Mouse (Mus musculus) c-Kit-positive CD71-negative TER-119-negative erythroid progenitor cells, embryonic 14.5 days (primary cell): Measurements from ENCODE around the gene Lsm2.
"Not testable (repeated sequence)": the region's sequence is repeated elsewhere in the genome, so short reads cannot be mapped to it uniquely, and the experiment has no call there.

Experiments used
- DNase-seq: peaks from one replicate; pipeline ENCODE4 v3.0.0-alpha.2; 2013; ENCODE audit warnings: low read depth

Gene Lsm2

GRCm38 (mm10) chr17:34984218-34984617 is 2.6 kb downstream of the Lsm2 start:
- DNase-seq: no peak

- DNase-seq: no peak
These were observed 13.1 kb downstream of the Lsm2 start for GRCm38 (mm10) chr17:34994751-34995150.

- DNase-seq: not testable (repeated sequence)
These were observed 13.5 kb downstream of the Lsm2 start for GRCm38 (mm10) chr17:34995192-34995591.

- DNase-seq: not testable (repeated sequence)
These were observed 14.3 kb downstream of the Lsm2 start for GRCm38 (mm10) chr17:34995927-34996326.

GRCm38 (mm10) chr17:34996411-34997141 is 14.9 kb downstream of the Lsm2 start:
- no peak for DNase-seq

GRCm38 (mm10) chr17:34997142-34997483 is 15.5 kb downstream of the Lsm2 start:
- no peak for DNase-seq

- no peak for DNase-seq
These were observed 17.1 kb downstream of the Lsm2 start for GRCm38 (mm10) chr17:34998526-34999430.

GRCm38 (mm10) chr17:34999871-35000716 is 18.4 kb downstream of the Lsm2 start:
- DNase-seq: not testable (repeated sequence)

GRCm38 (mm10) chr17:35000717-35001451 is 19.2 kb downstream of the Lsm2 start, which contains the start of gene Vars:
Gene Vars, plus strand, starts transcription at chr17:35000987.
- DNase-seq: no peak

GRCm38 (mm10) chr17:35001452-35002152 is 19.9 kb downstream of the Lsm2 start:
- no peak for DNase-seq

GRCm38 (mm10) chr17:35002153-35002865 is 20.6 kb downstream of the Lsm2 start:
- no peak for DNase-seq

- DNase-seq: no peak
These were observed 21.6 kb downstream of the Lsm2 start for GRCm38 (mm10) chr17:35003022-35003838.

GRCm38 (mm10) chr17:35004075-35004717 is 22.5 kb downstream of the Lsm2 start:
- DNase-seq: no peak

GRCm38 (mm10) chr17:35005158-35005557 is 23.5 kb downstream of the Lsm2 start:
- no peak for DNase-seq

- DNase-seq: not testable (repeated sequence)
These were observed 24.2 kb downstream of the Lsm2 start for GRCm38 (mm10) chr17:35005902-35006301.

- no peak for DNase-seq
These were observed 25.8 kb downstream of the Lsm2 start for GRCm38 (mm10) chr17:35007387-35007991.

- no peak for DNase-seq
These were observed 27.9 kb downstream of the Lsm2 start for GRCm38 (mm10) chr17:35009586-35009985.

- no peak for DNase-seq
These were observed 29.8 kb downstream of the Lsm2 start for GRCm38 (mm10) chr17:35011440-35011839.
